Mouse (Mus musculus): ENCODE measurements around the gene Ppy. TPM values are rescaled to one million over a fixed set of nuclear protein-coding genes. Genes with fewer than 3 reads are reported as not detected.

The Ppy gene
- polyA plus RNA-seq, 1 experiment from 2014 or later: not detected

DNA sequence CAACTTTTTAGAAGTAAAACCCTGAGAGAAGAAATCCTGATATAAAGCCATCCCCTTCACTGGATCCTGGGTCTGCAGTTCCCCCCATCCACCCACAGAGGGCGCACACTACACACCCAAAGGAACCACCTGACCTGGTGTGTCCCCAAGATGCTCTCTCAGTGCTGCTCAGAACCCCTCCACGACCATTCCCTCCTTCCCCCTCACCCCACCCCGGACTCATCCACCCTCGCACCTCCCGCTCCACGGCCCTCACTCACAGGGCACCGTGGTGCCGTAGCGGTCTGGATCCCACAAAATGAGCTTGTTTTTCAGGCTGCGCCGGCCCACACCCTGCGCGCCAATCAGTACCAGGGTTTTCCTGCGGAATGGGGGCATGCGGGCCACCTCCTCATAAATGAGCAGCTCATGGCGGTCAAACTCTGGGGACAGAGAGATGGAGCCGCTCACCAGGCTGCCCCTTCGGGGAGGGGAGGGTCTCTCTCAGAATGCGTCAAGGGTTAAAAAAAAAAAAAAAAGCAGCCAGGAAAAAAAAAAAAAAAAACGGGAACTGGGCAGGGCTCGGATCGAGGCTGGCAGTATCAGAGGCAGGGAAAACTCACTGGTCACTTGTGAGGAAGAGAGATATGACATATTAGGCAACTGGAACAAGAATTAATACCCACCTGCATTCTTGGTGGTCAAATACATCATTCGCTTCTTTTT lies 39.7 kb downstream of the Ppy start:
- 4% methylated on average over 22 of the region's 23 CpGs for WGBS
- H3K27ac ChIP-seq (ENCODE audit: low read depth, low read length): no peak overlapping the region

DNA sequence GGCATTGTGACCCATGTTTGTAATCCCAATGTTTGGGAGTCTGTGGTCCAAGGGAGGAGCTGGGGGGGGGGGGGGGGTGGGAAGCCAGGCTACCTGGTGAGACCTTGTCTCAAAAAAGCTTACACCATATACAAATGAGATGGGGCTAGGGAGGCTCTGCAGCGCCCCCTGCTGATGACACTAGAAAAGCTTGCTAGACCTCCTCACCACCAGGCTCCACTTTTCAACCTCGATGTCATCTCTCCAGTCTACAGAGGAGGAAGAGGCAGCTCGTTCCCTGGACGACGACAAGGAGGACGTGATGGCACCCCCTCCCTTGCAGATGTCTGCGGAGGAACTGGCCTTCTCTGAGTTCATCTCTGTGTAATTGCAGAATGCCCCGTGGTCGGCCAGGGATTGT lies 47.3 kb downstream of the Ppy start:
- H3K36me3 ChIP-seq (ENCODE audit: control insufficient read depth, insufficient read depth, low read length): no peaks in the 10 kb centered on the region
- H3K4me2 ChIP-seq (replicated peaks; ENCODE audit: low read depth, low read length): no peak overlapping the region
- H3K27me3 ChIP-seq (ENCODE audit: control insufficient read depth, insufficient read depth, low read length): no peaks in the 10 kb centered on the region
- 28% methylated on average over 9 of the region's 9 CpGs for whole genome bisulfite sequencing
- H3K9me3 ChIP-seq (ENCODE audit: control insufficient read depth, low read length): no peaks in the 10 kb centered on the region
- H3K4me3 ChIP-seq (ENCODE audit: low read length): no peak overlapping the region
- ATAC-seq (ENCODE audit: low FRiP score, low TSS enrichment): peak; percentile 18; the same call in 1 of the 2 replicates
- peaks cover 8% of the 10 kb centered on the region; the same call in 1 of the 2 replicates for H3K4me1 ChIP-seq (ENCODE audit: control insufficient read depth, insufficient read depth, low read length)
- no peak overlapping the region for H3K27ac ChIP-seq (ENCODE audit: low read depth, low read length)
- no peak overlapping the region for H3K9ac ChIP-seq (ENCODE audit: low read depth, low read length)

More for the DNA sequence above, 39.7 kb downstream of the Ppy start:
- peak overlapping the region; percentile 67 for H3K4me2 ChIP-seq (replicated peaks; ENCODE audit: low read depth, low read length)
- peak; percentile 71 for ATAC-seq (ENCODE audit: low FRiP score, low TSS enrichment)
- peaks cover 9% of the 10 kb centered on the region; the same call in 1 of the 2 replicates for H3K36me3 ChIP-seq (ENCODE audit: control insufficient read depth, insufficient read depth, low read length)
- no peaks in the 10 kb centered on the region for H3K9me3 ChIP-seq (ENCODE audit: control insufficient read depth, low read length)
- H3K9ac ChIP-seq (ENCODE audit: low read depth, low read length): peak overlapping the region; percentile 20; the same call in 1 of the 2 replicates
- peak overlapping the region; percentile 38 for H3K4me3 ChIP-seq (ENCODE audit: low read length)
- no peaks in the 10 kb centered on the region for H3K4me1 ChIP-seq (ENCODE audit: control insufficient read depth, insufficient read depth, low read length)
- H3K27me3 ChIP-seq (ENCODE audit: control insufficient read depth, insufficient read depth, low read length): no peaks in the 10 kb centered on the region

DNA sequence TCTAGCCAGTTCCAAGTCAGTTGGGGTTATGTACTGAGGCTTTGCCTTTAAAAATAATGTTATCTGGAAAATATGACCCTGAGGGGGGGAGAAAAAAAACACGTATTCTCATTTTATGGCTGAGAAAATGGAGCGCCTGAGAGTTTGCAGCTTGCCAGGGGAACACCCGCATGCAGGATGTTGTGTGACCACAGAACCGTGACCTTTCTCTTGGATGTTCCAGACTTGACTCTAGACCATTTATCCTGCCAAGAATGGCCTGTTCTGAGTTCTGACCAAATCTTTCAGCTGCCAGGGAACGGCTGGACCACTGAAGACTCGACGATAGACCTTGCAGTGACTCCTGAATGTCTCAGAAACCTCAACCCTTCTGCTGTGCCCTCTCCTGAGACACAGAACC lies 47.9 kb downstream of the Ppy start:
- Histone ChIP-seq H3K36me3 (ENCODE audit: control insufficient read depth, insufficient read depth, low read length) (no peaks in the 10 kb centered on the region), H3K9me3 (ENCODE audit: control insufficient read depth, low read length) (no peaks in the 10 kb centered on the region), H3K27ac (ENCODE audit: low read depth, low read length) (no peak overlapping the region), H3K9ac (ENCODE audit: low read depth, low read length) (no peak overlapping the region), H3K4me3 (ENCODE audit: low read length) (no peak overlapping the region), H3K4me2 (replicated peaks; ENCODE audit: low read depth, low read length) (no peak overlapping the region), H3K27me3 (ENCODE audit: control insufficient read depth, insufficient read depth, low read length) (no peaks in the 10 kb centered on the region), H3K4me1 (ENCODE audit: control insufficient read depth, insufficient read depth, low read length) (peaks cover 8% of the 10 kb centered on the region; the same call in 1 of the 2 replicates)
- ATAC-seq (ENCODE audit: low FRiP score, low TSS enrichment): no peak
- 40% methylated on average over 7 of the region's 7 CpGs for WGBS

DNA sequence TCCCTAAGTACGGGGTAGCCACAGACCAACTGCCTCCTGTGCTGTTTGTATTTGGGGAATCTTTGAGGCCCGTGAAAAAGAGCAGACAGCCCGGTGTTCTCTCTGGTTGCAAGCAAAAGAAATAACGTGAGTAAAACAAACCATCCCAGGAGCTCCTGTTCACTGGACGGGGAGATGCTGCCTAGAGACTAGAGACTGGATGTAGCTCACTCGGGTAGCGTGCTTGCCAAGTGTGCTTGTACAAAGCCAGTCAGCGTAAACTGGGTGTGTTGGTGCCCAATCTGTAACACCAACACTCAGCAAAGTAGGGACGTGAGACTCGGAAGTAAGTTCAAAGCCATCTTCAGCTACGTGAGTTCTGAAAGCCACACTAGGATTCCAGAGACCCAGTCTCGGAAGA lies 48.4 kb downstream of the Ppy start:
- H3K36me3 ChIP-seq (ENCODE audit: control insufficient read depth, insufficient read depth, low read length): no peaks in the 10 kb centered on the region
- H3K9me3 ChIP-seq (ENCODE audit: control insufficient read depth, low read length): no peaks in the 10 kb centered on the region
- no peak overlapping the region for H3K27ac ChIP-seq (ENCODE audit: low read depth, low read length)
- WGBS: 79% methylated on average over 12 of the region's 12 CpGs
- no peak overlapping the region for H3K4me2 ChIP-seq (replicated peaks; ENCODE audit: low read depth, low read length)
- peaks cover 8% of the 10 kb centered on the region; the same call in 1 of the 2 replicates for H3K4me1 ChIP-seq (ENCODE audit: control insufficient read depth, insufficient read depth, low read length)
- H3K27me3 ChIP-seq (ENCODE audit: control insufficient read depth, insufficient read depth, low read length): no peaks in the 10 kb centered on the region
- H3K9ac ChIP-seq (ENCODE audit: low read depth, low read length): no peak overlapping the region
- no peak for ATAC-seq (ENCODE audit: low FRiP score, low TSS enrichment)
- no peak overlapping the region for H3K4me3 ChIP-seq (ENCODE audit: low read length)

DNA sequence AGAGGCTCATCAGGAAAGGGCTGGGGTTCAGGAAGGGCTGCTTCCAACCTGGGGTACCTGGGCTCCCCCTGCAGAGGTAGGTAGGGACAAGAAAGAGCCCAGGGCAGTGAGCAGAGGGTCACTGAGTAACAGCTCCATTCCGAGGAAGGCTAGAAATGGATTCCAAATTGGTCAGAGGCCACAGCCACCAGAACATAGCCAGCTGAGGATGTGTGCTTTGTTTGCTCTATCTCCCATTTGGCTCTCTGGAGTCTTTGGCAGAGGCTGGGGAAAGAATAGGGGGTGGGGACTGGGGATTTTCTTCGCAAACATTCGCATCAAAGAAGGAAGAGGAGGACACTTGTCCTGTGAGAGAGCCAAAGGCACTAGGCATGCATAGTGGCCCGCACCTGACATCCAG lies 49.2 kb downstream of the Ppy start:
- Histone ChIP-seq H3K4me2 (replicated peaks; ENCODE audit: low read depth, low read length) (no peak overlapping the region), H3K4me3 (ENCODE audit: low read length) (no peak overlapping the region), H3K27ac (ENCODE audit: low read depth, low read length) (no peak overlapping the region), H3K36me3 (ENCODE audit: control insufficient read depth, insufficient read depth, low read length) (no peaks in the 10 kb centered on the region), H3K9me3 (ENCODE audit: control insufficient read depth, low read length) (no peaks in the 10 kb centered on the region), H3K27me3 (ENCODE audit: control insufficient read depth, insufficient read depth, low read length) (no peaks in the 10 kb centered on the region), H3K4me1 (ENCODE audit: control insufficient read depth, insufficient read depth, low read length) (peaks cover 8% of the 10 kb centered on the region; the same call in 1 of the 2 replicates), H3K9ac (ENCODE audit: low read depth, low read length) (no peak overlapping the region)
- WGBS: 46% methylated on average over 4 of the region's 4 CpGs
- no peak for ATAC-seq (ENCODE audit: low FRiP score, low TSS enrichment)

DNA sequence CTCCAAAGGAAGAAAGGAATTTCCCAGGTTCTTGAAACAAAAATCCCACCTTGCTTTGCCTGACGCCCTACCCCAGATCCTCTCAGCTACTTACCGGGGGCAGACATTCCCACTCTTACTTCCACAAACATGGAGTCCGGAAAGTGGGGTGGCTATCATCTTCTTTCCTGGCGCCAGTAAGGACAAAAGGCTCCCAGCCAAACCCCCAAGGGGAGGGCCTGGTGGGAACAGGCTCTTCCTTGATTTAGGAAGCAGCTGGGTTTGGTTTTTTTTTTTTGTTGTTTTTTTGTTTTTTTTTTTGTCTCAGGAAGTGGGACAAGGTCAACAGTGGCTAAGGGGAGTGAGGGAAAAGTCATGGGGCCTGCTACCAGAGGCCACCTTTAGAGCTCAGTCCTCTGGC lies 49.6 kb downstream of the Ppy start:
- no peaks in the 10 kb centered on the region for H3K36me3 ChIP-seq (ENCODE audit: control insufficient read depth, insufficient read depth, low read length)
- H3K9me3 ChIP-seq (ENCODE audit: control insufficient read depth, low read length): no peaks in the 10 kb centered on the region
- no peak overlapping the region for H3K27ac ChIP-seq (ENCODE audit: low read depth, low read length)
- ATAC-seq (ENCODE audit: low FRiP score, low TSS enrichment): no peak
- H3K4me3 ChIP-seq (ENCODE audit: low read length): no peak overlapping the region
- H3K27me3 ChIP-seq (ENCODE audit: control insufficient read depth, insufficient read depth, low read length): no peaks in the 10 kb centered on the region
- H3K9ac ChIP-seq (ENCODE audit: low read depth, low read length): no peak overlapping the region
- no peak overlapping the region for H3K4me2 ChIP-seq (replicated peaks; ENCODE audit: low read depth, low read length)
- peaks cover 8% of the 10 kb centered on the region; the same call in 1 of the 2 replicates for H3K4me1 ChIP-seq (ENCODE audit: control insufficient read depth, insufficient read depth, low read length)
- 45% methylated on average over 4 of the region's 4 CpGs for WGBS

Other genes with a start within 250 kb of the Ppy start
- gene Meox1, start 206.9 kb downstream of the Ppy start, polyA plus RNA-seq (2014; fragmentation: Nextera tagmentation; extraction: Ambion mirVana): 12.7 and 15.6 TPM in 2 replicates
- 0.09 and 0.73 TPM in 2 replicates for gene Sost, start 134.3 kb downstream of the Ppy start, polyA plus RNA-seq (2014; fragmentation: Nextera tagmentation; extraction: Ambion mirVana)
- gene Cfap97d1, start 117.0 kb downstream of the Ppy start, polyA plus RNA-seq (2014; fragmentation: Nextera tagmentation; extraction: Ambion mirVana): not detected in 2 replicates
- 23.3 and 25.3 TPM in 2 replicates for gene Dusp3, start 114.3 kb downstream of the Ppy start, polyA plus RNA-seq (2014; fragmentation: Nextera tagmentation; extraction: Ambion mirVana)
- gene Mpp3, start 72.9 kb downstream of the Ppy start, polyA plus RNA-seq (2014; fragmentation: Nextera tagmentation; extraction: Ambion mirVana): 5.1 and 8.4 TPM in 2 replicates
- gene Cd300lg, start 59.8 kb downstream of the Ppy start, polyA plus RNA-seq (2014; fragmentation: Nextera tagmentation; extraction: Ambion mirVana): 0.38 and 0.43 TPM in 2 replicates
- 6.9 and 10.3 TPM in 2 replicates for gene Mpp2, start 12.8 kb downstream of the Ppy start, polyA plus RNA-seq (2014; fragmentation: Nextera tagmentation; extraction: Ambion mirVana)
- gene Pyy, start 6.5 kb upstream of the Ppy start, polyA plus RNA-seq (2014; fragmentation: Nextera tagmentation; extraction: Ambion mirVana): not detected in 2 replicates
- 0.09 TPM in 1 of 2 replicates, not detected in the other for gene Nags, start 44.2 kb upstream of the Ppy start, polyA plus RNA-seq (2014; fragmentation: Nextera tagmentation; extraction: Ambion mirVana)
- gene Tmem101, start 55.1 kb upstream of the Ppy start, polyA plus RNA-seq (2014; fragmentation: Nextera tagmentation; extraction: Ambion mirVana): 26.5 and 28.2 TPM in 2 replicates
- 93.9 and 106 TPM in 2 replicates for gene Lsm12, start 84.0 kb upstream of the Ppy start, polyA plus RNA-seq (2014; fragmentation: Nextera tagmentation; extraction: Ambion mirVana)
- 42.5 and 50.6 TPM in 2 replicates for gene G6pc3, start 88.3 kb upstream of the Ppy start, polyA plus RNA-seq (2014; fragmentation: Nextera tagmentation; extraction: Ambion mirVana)
- gene Hdac5, start 128.8 kb upstream of the Ppy start, polyA plus RNA-seq (2014; fragmentation: Nextera tagmentation; extraction: Ambion mirVana): 21.6 and 29.1 TPM in 2 replicates
- 18.2 and 22.9 TPM in 2 replicates for gene BC030867, start 147.6 kb upstream of the Ppy start, polyA plus RNA-seq (2014; fragmentation: Nextera tagmentation; extraction: Ambion mirVana)
- gene Asb16, start 167.4 kb upstream of the Ppy start, polyA plus RNA-seq (2014; fragmentation: Nextera tagmentation; extraction: Ambion mirVana): 0.09 TPM in 1 of 2 replicates, not detected in the other
- gene Tmub2, start 183.6 kb upstream of the Ppy start, polyA plus RNA-seq (2014; fragmentation: Nextera tagmentation; extraction: Ambion mirVana): 41.6 and 54.2 TPM in 2 replicates
- gene Atxn7l3, start 195.3 kb upstream of the Ppy start, polyA plus RNA-seq (2014; fragmentation: Nextera tagmentation; extraction: Ambion mirVana): 15.2 and 18.6 TPM in 2 replicates
- gene Ubtf, start 218.4 kb upstream of the Ppy start, polyA plus RNA-seq (2014; fragmentation: Nextera tagmentation; extraction: Ambion mirVana): 86.5 and 105 TPM in 2 replicates